Mouse (Mus musculus) activated CD4-positive, CD25-positive, alpha-beta regulatory T cell, adult 4 months (primary cell): ENCODE results near the gene Bclaf1. TPM values are rescaled to one million over a fixed set of nuclear protein-coding genes. Genes with fewer than 3 reads are reported as not detected.

Experiments
- ATAC-seq: one replicate; pipeline ENCODE4 v1.8.0; 2017
- polyA plus RNA-seq, 2 experiments: library from polyadenylated mRNA; unstranded; fragments of 100-300 nt; shearing (Covaris generic); gene quantifications; one replicate each; pipeline ENCODE4 v1.2.1; 2017

Bclaf1 gene
- 100 to 1,000 TPM; 156 to 168 TPM for polyA plus RNA-seq

DNA sequence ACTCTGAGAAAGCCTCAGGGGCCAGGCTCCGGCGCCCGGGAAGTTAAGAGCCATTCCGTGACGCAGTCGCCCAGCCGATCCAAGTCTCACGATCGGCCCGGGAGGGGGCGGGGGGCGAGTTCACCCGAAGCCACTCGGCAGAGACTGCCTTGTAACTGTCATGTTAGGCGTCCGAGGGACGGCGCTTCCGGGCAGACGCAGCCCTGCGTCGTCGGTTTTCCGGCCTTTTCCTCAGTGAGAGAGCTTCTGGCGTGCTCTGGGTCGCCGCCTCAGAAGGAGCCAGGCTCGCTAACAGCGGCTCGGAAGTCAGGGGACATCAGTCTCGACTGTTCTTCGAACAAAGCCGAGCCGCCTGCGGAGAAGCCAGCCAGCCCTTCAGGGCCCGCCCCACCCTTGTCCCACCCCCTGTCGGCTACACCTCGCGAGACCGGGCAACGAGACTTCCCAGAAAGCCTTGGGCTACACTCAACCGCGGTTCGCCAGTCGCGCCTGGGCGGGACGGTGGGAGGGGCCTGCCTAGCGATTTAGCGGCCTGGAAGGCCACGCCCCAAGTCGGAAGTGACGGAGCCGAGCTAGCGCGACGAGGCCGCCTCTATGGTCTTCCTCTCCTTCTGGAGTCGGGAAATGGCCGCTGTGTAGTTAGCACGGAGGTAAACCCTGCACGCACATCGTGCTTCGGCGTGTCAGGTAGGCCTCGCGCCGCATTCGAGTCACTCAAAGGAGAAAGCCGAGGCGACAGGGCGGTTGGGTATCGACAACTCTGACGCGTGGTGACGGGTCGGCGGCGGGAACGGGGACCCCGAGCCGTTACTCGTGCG, at the start of gene Bclaf1:
Bclaf1 (plus strand) TSS at position 552 of the 818 bp plus-strand sequence.
- peak; percentile 83 for ATAC-seq

- no peak for ATAC-seq
Measured at GRCm38 (mm10) chr10:20262896-20263295, 49.4 kb upstream of the Bclaf1 start.

DNA sequence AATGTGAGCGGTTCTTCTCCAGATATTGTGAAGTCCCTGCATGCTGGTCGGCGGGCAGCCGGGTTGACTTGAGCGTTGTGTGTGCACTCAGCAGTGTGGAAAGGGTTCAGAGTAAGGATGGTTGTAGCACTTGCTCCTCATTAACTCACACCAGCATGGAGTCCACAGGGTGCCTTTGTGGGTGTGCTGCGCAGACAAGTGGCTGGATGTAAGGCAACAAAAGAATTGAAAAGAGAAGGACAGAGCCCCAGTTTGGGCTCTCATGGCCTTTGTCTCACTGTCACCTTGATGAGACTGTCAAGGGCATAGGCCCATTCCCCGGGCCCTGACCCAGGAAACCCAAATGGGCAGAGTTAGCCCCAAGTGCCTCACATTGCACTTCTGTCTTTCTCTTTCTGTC, 47.8 kb upstream of the Bclaf1 start:
- no peak for ATAC-seq

DNA sequence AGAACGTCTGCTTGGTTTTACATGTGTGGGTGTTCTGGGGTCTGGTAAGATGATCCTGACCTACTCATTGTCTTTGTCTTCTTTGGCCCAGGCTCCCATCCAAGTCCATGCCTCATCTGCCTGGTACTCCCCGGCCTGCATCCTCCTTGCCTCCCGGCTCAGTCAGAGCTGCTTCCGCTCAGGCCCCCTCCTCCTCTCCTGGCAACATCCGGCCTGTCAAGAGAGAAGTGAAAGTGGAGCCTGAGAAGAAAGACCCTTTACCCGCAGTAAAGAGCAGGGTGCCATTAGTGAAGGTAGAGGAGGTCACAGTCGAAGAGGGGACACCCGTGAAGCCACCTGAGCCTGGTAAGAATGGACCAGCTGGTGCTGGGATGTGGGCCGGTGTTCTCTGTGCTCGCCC, 45.2 kb upstream of the Bclaf1 start:
- peak; percentile 93 for ATAC-seq

DNA sequence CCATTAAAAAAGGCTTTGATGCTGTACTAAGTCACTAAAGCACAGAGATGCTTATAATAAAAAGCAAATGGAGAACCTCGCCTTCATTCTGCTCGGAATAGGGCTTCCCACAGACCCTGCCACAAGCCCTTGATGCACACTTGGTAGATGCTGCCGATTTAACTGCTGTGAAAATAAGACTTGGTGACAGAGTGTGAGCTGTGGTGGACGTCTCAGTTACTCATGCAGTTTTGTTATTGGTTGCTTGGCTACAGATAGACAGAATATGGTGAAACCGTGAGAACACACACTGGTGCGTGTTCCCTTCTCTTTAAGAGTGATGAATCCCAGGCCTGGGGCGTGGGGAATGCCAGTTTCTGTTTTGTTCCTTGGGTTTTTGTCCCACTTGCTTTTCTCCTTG, 43.3 kb upstream of the Bclaf1 start:
- no peak for ATAC-seq

GRCm38 (mm10) chr10:20272380-20272779, 39.9 kb upstream of the Bclaf1 start:
- ATAC-seq, result no peak

GRCm38 (mm10) chr10:20273278-20273677, 39.0 kb upstream of the Bclaf1 start:
- ATAC-seq, result no peak

DNA sequence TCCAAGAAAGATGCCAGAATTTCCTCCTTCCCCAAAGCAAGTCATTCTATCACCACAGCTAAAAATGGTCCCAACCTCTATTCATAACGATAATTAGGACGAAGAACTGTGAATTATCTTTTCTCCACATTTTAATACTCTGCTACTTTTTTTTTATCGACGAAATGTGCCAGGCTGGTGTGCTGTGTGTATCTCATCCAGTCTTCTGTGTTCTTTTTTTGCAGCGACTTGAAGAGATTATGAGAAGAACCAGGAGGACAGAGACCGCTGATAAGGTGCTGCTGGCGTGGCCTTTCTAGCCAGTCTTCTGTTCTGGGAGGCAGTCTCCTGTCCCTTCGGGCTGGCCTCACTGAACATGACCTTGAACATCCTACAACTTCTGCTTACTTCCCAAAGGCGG, 38.2 kb upstream of the Bclaf1 start:
- no peak for ATAC-seq

- ATAC-seq, result peak; percentile 85
Measured at GRCm38 (mm10) chr10:20281456-20281855, 30.8 kb upstream of the Bclaf1 start.

GRCm38 (mm10) chr10:20285289-20285975, 26.8 kb upstream of the Bclaf1 start:
- no peak for ATAC-seq

GRCm38 (mm10) chr10:20285994-20286836, 26.1 kb upstream of the Bclaf1 start:
- ATAC-seq, result no peak

DNA sequence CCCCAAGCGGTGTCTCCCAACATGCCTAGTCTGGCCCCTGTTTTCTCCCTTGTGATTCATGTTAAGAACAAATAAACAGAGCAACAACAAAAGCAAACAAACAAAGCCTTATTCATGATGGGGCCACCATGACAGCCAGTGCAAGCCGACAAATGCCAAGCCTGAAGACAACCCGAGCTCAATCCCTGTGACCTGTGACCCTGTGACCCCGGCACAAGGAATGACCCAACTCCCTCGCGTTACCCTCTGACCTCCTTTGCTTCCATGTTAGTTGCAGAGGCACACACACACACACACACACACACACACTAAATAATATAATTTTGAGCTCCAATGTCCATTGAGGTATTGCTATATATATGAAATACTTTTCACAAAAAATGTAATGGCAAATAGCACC, 24.9 kb upstream of the Bclaf1 start:
- ATAC-seq, result no peak

- peak; percentile 65 for ATAC-seq
Measured at GRCm38 (mm10) chr10:20290467-20290883, 21.8 kb upstream of the Bclaf1 start.

DNA sequence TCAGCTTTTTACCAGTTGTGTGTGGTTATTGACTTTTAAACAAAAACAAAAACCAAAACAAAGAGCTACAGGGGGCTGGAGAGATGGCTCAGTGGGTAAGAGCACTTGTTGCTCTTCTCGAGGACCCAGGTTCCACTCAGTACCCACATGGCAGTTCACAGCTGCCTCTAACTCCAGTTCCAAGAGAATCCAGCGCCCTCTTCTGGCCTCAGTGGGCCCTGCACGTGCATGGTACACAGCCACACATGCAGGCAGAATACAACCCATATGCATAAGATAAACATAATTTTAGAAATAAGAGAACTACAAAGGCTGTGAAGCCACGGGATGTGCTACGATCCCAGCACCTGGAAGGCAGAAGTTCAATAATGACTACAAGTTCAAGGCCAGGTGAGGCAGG, 16.3 kb upstream of the Bclaf1 start:
- ATAC-seq, result no peak

DNA sequence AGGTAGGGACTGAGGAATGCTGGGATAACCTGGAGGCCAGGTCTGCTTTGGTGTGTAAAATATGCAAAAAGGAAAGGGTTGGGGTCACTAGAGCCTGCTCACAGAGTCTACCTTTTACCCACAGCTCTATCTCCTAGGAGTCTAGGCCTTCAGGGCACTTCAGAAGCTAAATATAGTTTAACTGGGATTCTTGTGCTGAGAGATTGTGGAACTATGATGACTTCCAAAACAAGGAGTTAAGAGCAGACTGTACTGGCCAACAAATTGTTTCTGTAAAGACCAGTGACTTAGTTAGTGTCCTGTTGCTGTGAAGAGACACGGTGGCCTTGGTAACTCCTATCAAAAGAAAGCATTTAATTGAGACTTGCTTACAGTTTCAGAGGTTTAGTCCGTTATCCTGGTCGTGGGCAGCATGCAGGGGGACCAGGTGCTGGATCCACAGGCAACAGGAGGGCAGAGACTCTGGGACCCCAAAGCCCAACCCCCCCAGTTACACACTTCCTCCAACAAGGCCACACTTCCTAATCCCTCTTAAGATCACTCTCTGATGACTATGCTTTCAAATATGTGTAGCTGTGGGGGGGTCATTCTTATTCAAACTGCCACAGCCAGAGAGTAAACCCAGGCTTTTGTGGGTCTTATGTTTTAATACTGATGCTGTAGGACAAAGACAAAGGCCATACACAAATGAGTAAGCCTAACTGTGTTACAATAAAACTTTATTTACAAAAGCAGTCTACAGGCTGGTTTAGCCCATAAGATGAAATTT, 13.9 kb upstream of the Bclaf1 start:
- ATAC-seq, result no peak

DNA sequence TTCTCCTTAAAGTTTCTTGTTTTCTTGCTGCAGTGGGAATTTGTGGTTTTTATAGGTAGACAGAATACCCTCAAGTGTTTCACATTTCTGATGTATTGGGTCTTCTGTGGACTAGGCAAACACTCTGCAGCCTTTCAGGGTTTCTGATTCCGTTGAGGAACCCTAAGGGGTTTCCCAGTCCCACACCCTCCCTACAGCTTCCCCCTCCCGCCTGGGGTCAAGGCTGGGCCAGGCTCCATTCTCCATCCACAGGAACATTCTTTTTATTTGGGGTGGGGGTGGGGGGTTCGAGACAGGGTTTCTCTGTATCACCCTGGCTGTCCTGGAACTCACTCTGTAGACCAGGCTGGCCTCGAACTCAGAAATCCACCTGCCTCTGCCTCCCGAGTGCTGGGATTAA, 13.2 kb upstream of the Bclaf1 start:
- no peak for ATAC-seq

- no peak for ATAC-seq
Measured at GRCm38 (mm10) chr10:20310969-20311769, 1.1 kb upstream of the Bclaf1 start.

GRCm38 (mm10) chr10:20312736-20313301, 550 bp downstream of the Bclaf1 start:
- ATAC-seq, result peak; percentile 47

DNA sequence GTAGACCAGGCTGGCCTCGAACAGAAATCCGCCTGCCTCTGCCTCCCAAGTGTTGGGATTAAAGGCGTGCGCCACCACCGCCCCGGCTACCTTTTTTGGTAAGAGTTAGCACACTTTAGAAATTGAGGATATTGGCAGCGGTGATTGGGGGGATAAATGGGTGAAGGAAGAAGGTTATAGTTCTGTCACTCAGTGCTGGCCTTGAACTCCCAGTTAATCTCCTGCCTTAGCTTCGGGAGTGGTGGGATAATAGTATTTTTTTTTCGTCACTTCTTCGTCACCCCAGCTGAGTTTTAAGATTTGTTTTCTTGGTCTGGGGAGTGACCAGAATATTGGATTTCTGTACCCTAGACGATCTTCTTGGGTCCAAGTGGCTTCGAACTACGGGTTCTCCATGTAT, 1.2 kb downstream of the Bclaf1 start:
- no peak for ATAC-seq

DNA sequence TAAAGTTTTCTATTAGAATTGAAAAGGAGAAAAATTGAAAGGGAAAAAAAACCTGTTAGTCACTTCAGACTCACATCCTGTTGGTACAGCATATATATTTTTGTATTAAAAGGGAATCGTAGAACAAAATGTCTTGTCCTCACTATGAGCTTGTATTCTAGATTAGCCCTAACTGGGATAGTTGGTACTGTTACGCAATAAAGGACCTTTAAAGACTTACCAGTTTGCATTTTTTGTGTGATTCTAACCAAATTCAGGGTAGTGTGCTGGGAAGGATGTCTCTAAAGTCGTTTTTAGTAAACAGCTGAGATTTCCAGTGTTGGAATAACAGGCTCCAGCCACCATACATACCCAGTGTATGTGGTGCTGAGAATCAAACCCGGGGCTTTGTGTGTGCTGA, 1.7 kb downstream of the Bclaf1 start:
- no peak for ATAC-seq

- no peak for ATAC-seq
Measured at GRCm38 (mm10) chr10:20314797-20315196, 2.5 kb downstream of the Bclaf1 start.
